Mouse (Mus musculus): ENCODE measurements around the gene Cenpa.

- TF ChIP-seq CTCF (IDR thresholded peaks at IDR 0.05; ENCODE audit: borderline replicate concordance, control insufficient read depth, extremely low read depth, insufficient read depth, low read length, poor library complexity): no peak
- no peak for TF ChIP-seq POLR2A (IDR thresholded peaks at IDR 0.05; ENCODE audit: control insufficient read depth, extremely low read depth, insufficient read depth, low read length, poor library complexity)
These were observed 38.1 kb upstream of the Cenpa start for GRCm38 (mm10) chr5:30628511-30628910.

Measured in thymus, adult 2 months (tissue).